Mouse (Mus musculus): ENCODE data around the gene Sycp3. TPM values are rescaled to one million over a fixed set of nuclear protein-coding genes. Genes with fewer than 3 reads are reported as not detected.

Gene Sycp3
- total and polyA plus RNA-seq, 3 experiments, result not detected

- TF ChIP-seq USF1 (IDR thresholded peaks at IDR 0.05; ENCODE audit: low read depth, low read length), result no peak
- TF ChIP-seq JUND (IDR thresholded peaks at IDR 0.05; ENCODE audit: low read depth, low read length), result no peak
- no peak for TF ChIP-seq TBP (IDR thresholded peaks at IDR 0.05; ENCODE audit: low read depth, low read length)
- TF ChIP-seq USF2 (IDR thresholded peaks at IDR 0.05; ENCODE audit: borderline replicate concordance in 1 of 2, insufficient read depth in 1 of 2, low read depth in 1 of 2, low read length in 2 of 2), result no peak
- no peak for TF ChIP-seq MAZ (IDR thresholded peaks at IDR 0.05; ENCODE audit: low read depth, low read length)
- no peak for TF ChIP-seq BHLHE40 (IDR thresholded peaks at IDR 0.05; ENCODE audit: borderline replicate concordance, low read depth, low read length)
- TF ChIP-seq RCOR1 (IDR thresholded peaks at IDR 0.05; ENCODE audit: low read depth, low read length), result no peak
- no peak for TF ChIP-seq ZMIZ1 (IDR thresholded peaks at IDR 0.05; ENCODE audit: low read depth, low read length)
- TF ChIP-seq E2F4 (IDR thresholded peaks at IDR 0.05; ENCODE audit: borderline replicate concordance, low read depth, low read length), result no peak
- no peak for TF ChIP-seq EP300 (IDR thresholded peaks at IDR 0.05; ENCODE audit: low read depth in 1 of 2, low read length in 2 of 2)
- TF ChIP-seq ZC3H11A (IDR thresholded peaks at IDR 0.05; ENCODE audit: low read depth, low read length), result peak; percentile 82
- TF ChIP-seq SMC3 (IDR thresholded peaks at IDR 0.05; ENCODE audit: low read depth, low read length), result peak; percentile 78
Observed at GRCm38 (mm10) chr10:88426158-88426816, 33.1 kb upstream of the Sycp3 start (continued).

DNA sequence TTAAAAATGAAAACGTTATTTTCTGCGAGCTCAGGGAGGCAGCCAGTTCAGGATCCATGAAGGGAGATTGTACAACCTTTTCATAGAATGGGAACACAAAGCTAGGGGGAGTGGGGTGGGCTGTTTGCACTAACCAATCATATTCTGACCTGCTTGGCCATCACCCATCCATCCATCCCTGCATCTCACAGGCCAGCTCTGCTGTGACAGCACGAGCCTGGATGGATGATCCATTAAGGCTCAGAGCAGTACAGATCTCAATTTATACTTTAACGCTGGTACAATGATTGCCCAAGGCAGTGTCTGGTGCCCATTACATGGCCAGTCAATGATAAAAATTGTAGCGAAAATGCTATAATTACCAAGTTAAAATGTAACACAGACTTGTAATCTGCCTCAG lies 32.5 kb upstream of the Sycp3 start:
- Histone ChIP-seq H3K36me3 (ENCODE audit: control insufficient read depth in 1 of 2, insufficient read depth in 2 of 2, low read length in 2 of 2) (peaks cover 9 to 13% of the 10 kb centered on the region in 2 experiments), H3K27me3 (ENCODE audit: control insufficient read depth in 1 of 2, insufficient read depth in 2 of 2, low read length in 2 of 2) (no peaks in the 10 kb centered on the region), H3K27ac (ENCODE audit: control insufficient read depth, low read depth, low read length) (no peak overlapping the region), H3K79me2 (ENCODE audit: control insufficient read depth, insufficient read depth, low read length, poor library complexity) (no peaks in the 10 kb centered on the region), H3K9me3 (replicated peaks; ENCODE audit: insufficient read depth, low read length) (no peaks in the 10 kb centered on the region), H3K9ac (ENCODE audit: control insufficient read depth, low read depth, low read length, poor library complexity, severe bottlenecking) (no peak overlapping the region), H3K4me3 (ENCODE audit: control insufficient read depth in 1 of 2, insufficient read depth in 1 of 2, low read depth in 2 of 2, low read length in 2 of 2) (no peak overlapping the region), H3K4me1 (ENCODE audit: control insufficient read depth in 1 of 2, insufficient read depth in 2 of 2, low read length in 2 of 2) (peaks cover 3 to 7% of the 10 kb centered on the region in 2 experiments; a peak in 2 of 4 replicates)
- DNase-seq (ENCODE audit: low read depth, low spot score), result no peak
- TF ChIP-seq MEF2A (IDR thresholded peaks at IDR 0.05; ENCODE audit: extremely low read depth, insufficient replicate concordance, low read depth, low read length, poor library complexity, severe bottlenecking) (no peak), NELFE (IDR thresholded peaks at IDR 0.05; ENCODE audit: low read depth, low read length) (no peak), BHLHE40 (IDR thresholded peaks at IDR 0.05; ENCODE audit: borderline replicate concordance, low read depth, low read length) (no peak), E2F4 (IDR thresholded peaks at IDR 0.05; ENCODE audit: borderline replicate concordance, low read depth, low read length) (no peak), GABPA (IDR thresholded peaks at IDR 0.05; ENCODE audit: low read depth, low read length) (no peak), USF2 (IDR thresholded peaks at IDR 0.05; ENCODE audit: borderline replicate concordance in 1 of 2, insufficient read depth in 1 of 2, low read depth in 1 of 2, low read length in 2 of 2) (no peak), ZMIZ1 (IDR thresholded peaks at IDR 0.05; ENCODE audit: low read depth, low read length) (no peak), CHD2 (IDR thresholded peaks at IDR 0.05; ENCODE audit: low read length) (no peak), NRF1 (IDR thresholded peaks at IDR 0.05; ENCODE audit: insufficient read depth, low read depth, low read length, poor library complexity, severe bottlenecking) (no peak), MAX (IDR thresholded peaks at IDR 0.05; ENCODE audit: low read length) (no peak), GATA1 (IDR thresholded peaks at IDR 0.05; ENCODE audit: low read depth, low read length) (no peak), RAD21 (IDR thresholded peaks at IDR 0.05; ENCODE audit: low read depth, low read length) (no peak), MAZ (IDR thresholded peaks at IDR 0.05; ENCODE audit: low read depth, low read length) (no peak), EP300 (IDR thresholded peaks at IDR 0.05; ENCODE audit: low read depth in 1 of 2, low read length in 2 of 2) (no peak), MYC (IDR thresholded peaks at IDR 0.05; ENCODE audit: low read depth, low read length) (no peak)

Data from MEL (cell line).